Mouse (Mus musculus): ENCODE measurements around the gene Arl3. TPM values are rescaled to one million over a fixed set of nuclear protein-coding genes. Genes with fewer than 3 reads are reported as not detected.

The Arl3 gene
- polyA plus RNA-seq, 1 experiment from 2014 or later: 200 TPM

Other genes with a start within 250 kb of the Arl3 start
- gene Psd, start 246.0 kb downstream of the Arl3 start, polyA plus RNA-seq (2016; fragmentation: Nextera tagmentation; extraction: Ambion mirVana): 2.5 and 3.5 TPM in 2 replicates
- gene Fbxl15, start 245.0 kb downstream of the Arl3 start, polyA plus RNA-seq (2016; fragmentation: Nextera tagmentation; extraction: Ambion mirVana): 17.1 and 17.2 TPM in 2 replicates
- 204 and 208 TPM in 2 replicates for gene Cuedc2, start 234.5 kb downstream of the Arl3 start, polyA plus RNA-seq (2016; fragmentation: Nextera tagmentation; extraction: Ambion mirVana)
- gene Mfsd13a, start 232.1 kb downstream of the Arl3 start, polyA plus RNA-seq (2016; fragmentation: Nextera tagmentation; extraction: Ambion mirVana): 8.0 and 8.4 TPM in 2 replicates
- gene 2310034G01Rik, start 222.9 kb downstream of the Arl3 start, polyA plus RNA-seq (2016; fragmentation: Nextera tagmentation; extraction: Ambion mirVana): 1.0 and 1.1 TPM in 2 replicates
- gene Actr1a, start 177.4 kb downstream of the Arl3 start, polyA plus RNA-seq (2016; fragmentation: Nextera tagmentation; extraction: Ambion mirVana): 164 and 170 TPM in 2 replicates
- 50.5 and 53.4 TPM in 2 replicates for gene Sufu, start 176.3 kb downstream of the Arl3 start, polyA plus RNA-seq (2016; fragmentation: Nextera tagmentation; extraction: Ambion mirVana)
- 19.5 and 20.9 TPM in 2 replicates for gene Trim8, start 71.5 kb downstream of the Arl3 start, polyA plus RNA-seq (2016; fragmentation: Nextera tagmentation; extraction: Ambion mirVana)
- gene Sfxn2, start 167 bp upstream of the Arl3 start, polyA plus RNA-seq (2016; fragmentation: Nextera tagmentation; extraction: Ambion mirVana): 21.0 and 22.6 TPM in 2 replicates
- 50.8 and 57.3 TPM in 2 replicates for gene Wbp1l, start 25.9 kb upstream of the Arl3 start, polyA plus RNA-seq (2016; fragmentation: Nextera tagmentation; extraction: Ambion mirVana)
- gene Cyp17a1, start 100.0 kb upstream of the Arl3 start, polyA plus RNA-seq (2016; fragmentation: Nextera tagmentation; extraction: Ambion mirVana): not detected in 2 replicates
- 13.6 and 15.5 TPM in 2 replicates for gene Borcs7, start 116.7 kb upstream of the Arl3 start, polyA plus RNA-seq (2016; fragmentation: Nextera tagmentation; extraction: Ambion mirVana)
- 31.8 and 32.6 TPM in 2 replicates for gene As3mt, start 134.3 kb upstream of the Arl3 start, polyA plus RNA-seq (2016; fragmentation: Nextera tagmentation; extraction: Ambion mirVana)
- 2.3 and 3.0 TPM in 2 replicates for gene Cnnm2, start 188.4 kb upstream of the Arl3 start, polyA plus RNA-seq (2016; fragmentation: Nextera tagmentation; extraction: Ambion mirVana)

Measured in embryonic facial prominence, embryonic 10.5 days (tissue).